Mouse (Mus musculus) right cerebral cortex, postnatal 36 days (tissue): Measurements from ENCODE around the gene Hsp90aa1.
"Not testable (repeated sequence)": the region's sequence is repeated elsewhere in the genome, so short reads cannot be mapped to it uniquely, and the experiment has no call there.

Source experiments
- DNase-seq, 2 experiments: peaks; one replicate each; pipeline ENCODE4 v3.0.0; 2022; ENCODE audit warnings: low spot score in 2 of 2, mixed read lengths in 1 of 2

Gene Hsp90aa1

DNA sequence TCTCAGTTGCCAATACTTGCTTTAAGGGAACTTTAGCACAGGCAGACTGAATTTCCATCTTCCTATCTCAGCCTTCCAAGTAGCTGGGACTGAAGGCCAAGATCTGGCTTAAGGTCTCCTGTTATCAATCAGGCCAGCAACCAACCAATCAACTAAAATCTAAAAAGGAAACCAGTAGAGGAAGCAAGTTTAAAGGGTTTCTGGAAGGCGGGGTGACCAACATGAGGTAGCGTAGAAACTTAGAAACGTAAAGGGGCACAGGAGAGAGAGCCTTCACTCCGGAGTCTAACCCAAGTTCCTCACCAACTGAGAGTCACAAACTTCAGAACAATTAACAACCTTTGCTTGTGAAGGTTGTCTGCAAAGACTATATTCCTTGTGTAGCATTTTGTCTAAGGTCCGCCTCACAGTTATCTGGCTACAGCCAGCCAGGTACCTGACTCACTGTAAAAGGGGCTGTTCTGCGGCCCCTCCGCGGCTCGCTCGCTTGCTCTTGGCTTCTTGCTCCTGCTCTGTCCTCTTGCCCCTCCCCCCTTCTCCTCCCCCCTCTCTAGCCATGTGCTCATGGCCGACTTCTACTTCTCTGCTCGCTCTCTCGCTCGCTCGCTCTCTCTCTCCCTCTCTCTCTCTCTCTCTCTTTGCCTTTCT, 3.9 kb downstream of the Hsp90aa1 start:
- no peak for DNase-seq

DNA sequence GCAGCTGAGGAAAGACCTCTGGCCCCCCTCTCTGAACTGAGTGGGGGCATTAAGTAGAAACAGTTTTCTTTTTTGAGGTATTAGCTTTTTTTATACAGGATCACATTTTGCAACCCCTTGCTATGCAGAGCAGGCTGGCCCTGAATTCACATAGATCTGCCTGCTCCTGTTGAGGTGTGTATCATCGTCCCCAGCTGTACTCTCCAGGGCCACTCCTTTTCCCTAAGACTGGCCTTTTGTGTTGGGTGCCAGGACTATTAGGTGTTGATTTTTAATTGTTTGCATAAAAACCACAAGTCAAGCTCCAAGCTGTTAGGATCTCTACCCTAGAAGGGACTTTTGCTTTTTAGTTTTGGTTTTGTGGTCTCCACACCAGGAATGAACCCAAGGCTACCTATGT, 4.4 kb downstream of the Hsp90aa1 start:
- DNase-seq: no peak

DNA sequence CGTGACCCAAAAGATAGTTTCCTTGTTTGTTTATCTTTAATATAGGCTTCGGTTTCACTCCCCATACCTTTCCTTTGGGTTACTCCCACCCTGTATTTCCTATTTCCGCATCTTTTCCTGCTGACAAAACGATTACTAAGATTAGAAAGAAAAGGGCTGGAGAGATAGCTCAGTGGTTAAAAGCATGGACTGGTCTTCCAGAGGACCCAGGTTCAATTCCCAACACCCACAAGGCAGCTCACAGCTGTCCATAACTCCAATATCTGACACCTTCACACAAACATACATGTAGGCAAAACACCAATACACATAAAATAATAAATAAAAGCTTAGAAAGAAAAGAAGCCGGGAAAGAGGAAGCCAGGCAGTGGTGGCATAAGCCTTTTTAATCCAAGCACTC, 5.1 kb downstream of the Hsp90aa1 start:
- DNase-seq: no peak

DNA sequence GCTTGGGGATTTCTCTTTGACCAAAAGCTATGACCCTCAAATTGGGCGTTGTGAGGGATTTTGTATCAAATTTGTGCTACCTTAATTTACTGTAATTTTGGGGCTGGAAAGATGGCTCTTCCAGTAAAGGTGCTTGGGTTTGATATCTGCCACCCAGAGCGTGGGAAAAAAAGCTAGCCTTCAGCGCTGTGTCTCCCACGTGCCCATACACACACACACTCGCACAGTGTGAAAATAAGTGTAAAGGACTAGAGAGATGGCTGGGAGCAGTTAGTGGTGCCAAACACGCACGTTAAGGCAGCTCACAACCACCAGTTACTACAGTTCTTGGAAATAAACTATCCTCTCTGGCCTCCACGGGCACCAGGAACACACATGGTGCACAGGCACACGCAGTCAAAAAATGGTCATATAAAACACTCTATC, 5.5 kb downstream of the Hsp90aa1 start:
- DNase-seq: no peak

DNA sequence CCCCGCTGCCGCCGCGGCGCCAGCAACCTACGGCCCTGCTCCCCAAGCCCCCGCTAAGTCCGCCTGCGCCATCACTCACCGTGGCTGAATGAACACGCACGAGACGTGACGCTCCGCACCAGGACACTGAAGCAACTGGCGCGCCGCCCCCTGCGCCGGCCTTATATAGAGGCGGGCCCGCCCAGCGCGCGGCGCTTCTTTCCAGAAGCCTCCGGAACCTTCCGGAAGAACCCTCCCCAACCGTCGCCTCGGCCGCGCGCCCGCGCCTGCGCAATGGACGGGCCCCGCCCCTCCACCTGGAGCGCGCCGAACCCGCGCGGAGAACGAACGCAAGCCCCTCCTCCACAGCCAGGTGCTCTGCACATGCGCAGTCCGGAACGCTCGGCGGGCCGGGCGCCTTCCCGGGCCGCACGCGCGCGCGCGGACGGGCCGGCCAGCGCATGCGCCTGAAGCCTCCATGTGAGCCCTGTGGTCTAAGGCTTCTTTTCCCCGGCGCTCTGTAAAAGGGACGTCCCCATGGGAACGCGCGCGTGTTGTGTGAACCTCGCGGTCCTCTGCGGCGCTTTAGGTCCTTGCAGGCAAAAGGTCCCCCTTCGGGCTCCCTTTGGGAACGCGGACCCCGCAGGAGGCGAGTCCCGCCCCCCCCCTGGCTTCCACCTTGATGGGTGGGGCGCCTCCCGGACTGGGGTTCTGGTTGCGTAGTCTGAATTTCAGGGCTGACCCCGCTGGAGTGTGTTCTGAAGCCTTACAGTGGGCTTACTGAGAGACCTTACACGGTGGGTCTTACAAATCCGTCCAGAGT, 6.2 kb downstream of the Hsp90aa1 start:
- peak; percentile 91 to 93 for DNase-seq

DNA sequence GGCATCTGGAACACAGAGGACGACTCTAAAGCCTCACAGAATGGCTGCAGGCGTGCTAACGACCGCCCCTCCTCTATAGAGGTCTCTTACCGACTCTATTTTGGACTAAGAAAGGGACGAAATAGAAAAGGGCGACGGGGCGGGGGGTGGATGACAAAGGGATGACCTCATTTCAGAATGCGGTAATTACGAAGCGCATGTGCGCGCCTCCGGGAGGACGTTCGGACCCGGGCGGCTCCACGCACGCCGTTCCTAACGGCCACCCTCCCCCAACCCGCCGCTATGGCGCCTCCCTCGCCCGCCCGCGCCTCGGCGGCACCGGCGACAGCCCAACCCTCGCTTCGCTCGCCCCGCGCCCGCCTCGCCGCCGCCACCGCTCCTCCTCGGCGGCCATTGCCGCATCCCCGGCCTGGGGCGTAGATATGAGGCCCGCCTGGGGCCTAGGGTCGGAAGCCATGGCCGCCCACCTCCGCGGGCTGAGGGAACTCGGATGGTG, 6.8 kb downstream of the Hsp90aa1 start:
- DNase-seq: peak; percentile 51 to 59

DNA sequence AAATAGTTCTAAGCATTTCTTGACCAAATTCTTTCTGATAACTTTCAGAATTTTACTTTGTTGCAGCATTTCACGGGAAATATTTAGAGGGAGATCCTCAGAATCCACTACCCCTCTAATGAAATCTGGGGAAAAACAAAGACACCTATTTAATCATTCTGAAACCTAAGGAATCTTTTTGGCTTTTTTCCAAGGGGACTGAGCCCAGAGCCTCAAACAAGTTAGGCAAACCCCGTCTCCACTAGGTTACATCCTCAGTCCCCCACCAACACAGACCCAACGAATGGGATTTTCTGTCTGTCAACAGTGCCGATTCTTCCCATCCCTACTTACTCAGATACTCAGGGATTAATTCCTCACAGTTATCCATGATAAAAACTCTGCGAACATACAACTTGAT, 9.2 kb downstream of the Hsp90aa1 start:
- DNase-seq: not testable (repeated sequence)

DNA sequence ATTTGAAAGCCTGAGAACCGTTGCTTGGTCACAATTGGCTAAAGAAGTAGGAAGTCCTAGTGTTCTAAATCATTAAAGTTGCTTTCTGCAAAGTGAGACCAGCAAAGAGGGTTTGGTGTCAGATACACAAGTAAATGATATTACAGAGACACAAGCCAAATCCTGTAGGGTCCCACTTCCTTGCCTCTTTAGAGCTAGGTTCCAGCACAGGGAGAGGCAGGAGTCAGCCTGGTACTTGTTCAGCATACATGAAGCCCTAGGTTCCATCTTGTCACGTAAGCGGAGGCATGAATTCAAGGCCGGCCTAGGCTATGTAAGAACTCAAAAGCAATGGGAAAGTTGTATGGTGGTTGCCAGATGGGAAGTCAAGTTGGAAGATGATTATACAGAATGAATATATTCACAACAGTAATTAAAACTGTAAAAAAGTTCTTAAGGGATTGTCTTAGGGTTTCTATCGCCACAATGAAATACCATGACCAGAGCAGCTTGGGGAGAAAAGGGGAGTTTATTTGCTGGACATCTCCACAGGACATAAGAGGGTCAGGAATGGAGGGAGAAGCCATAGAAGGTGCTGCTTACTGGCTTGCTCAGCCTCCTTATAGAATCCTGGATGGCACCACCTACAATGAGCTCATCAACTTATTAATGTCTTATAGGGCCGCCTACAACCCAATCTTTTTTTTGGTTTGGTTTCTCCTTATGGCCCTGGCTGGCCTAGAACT, 12.4 kb downstream of the Hsp90aa1 start:
- DNase-seq: no peak

DNA sequence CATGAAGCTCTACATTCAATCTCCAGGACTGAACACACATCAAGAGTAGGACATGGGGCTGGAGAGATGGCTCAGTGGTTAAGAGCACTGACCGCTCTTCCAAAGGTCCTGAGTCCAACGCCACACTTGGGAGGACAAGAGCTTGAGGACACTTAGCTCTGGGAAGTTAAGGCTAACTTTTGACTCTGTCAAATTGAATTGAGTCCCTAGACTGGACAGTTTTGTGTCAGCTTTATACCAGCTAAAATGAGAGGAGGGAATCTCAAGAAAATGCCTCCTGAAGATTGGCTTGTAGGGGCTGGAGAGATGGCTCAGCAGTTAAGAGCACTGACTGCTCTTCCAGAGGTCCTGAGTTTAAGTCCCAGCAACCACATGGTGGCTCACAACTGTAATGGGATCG, 13.6 kb downstream of the Hsp90aa1 start:
- DNase-seq: not testable (repeated sequence)

DNA sequence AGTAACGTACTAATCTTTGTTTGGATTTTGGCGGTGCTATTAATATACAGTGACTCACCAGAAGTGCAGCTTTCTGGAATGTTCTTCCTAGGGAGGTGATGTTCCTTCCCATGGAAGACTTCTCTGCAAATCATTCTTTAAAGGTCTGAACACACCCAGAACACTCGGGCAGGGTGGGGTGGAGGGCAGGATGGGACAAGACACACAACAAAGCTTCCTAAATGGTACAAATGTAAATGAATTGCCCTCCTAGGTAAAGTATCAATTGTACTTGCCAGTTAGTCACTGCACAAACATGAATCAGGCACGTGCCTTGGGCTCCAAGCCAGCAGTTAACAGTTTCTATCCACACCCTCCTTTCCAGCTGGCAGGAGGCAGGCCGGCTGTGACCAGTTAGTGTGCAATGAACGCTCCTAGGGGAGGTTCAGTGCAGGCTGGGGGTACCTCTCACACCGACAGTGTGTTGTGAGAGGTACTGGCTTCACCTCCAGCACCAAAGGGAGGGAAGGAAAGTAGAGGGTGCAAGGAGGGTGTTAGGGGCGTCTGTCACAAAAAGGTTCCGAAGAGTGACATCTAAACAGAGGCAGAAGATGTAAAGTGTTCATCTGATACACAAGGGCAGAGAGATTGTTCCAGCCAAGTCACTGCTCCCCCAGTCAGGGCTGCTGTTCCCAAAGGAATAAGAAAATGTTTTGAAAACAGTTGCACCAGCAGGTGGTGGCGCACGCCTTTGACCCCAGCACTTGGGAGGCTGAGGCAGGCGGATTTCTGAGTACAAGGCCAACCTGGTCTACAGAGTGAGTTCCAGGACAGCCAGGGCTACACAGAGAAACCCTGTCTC, 14.4 kb downstream of the Hsp90aa1 start:
- DNase-seq: peak in 1 of 2 experiments; percentile 47

DNA sequence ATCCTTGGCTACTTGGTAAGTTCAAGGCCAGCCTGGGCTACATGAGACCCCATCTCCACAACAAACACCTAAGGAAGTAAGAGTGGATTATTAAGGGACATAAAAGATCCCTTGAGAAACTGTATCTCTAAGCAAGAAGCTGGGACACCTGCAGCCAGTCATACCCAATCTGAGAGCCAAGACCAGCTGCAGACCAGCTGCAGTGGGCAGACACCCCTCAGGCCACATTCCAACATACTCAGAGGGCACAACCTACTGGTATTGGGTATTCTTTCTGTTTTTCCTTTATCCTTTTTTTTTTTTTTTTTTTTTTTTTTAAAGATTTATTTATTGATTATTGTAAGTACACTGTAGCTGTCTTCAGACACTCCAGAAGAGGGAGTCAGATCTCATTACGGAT, 18.9 kb downstream of the Hsp90aa1 start:
- DNase-seq: no peak

DNA sequence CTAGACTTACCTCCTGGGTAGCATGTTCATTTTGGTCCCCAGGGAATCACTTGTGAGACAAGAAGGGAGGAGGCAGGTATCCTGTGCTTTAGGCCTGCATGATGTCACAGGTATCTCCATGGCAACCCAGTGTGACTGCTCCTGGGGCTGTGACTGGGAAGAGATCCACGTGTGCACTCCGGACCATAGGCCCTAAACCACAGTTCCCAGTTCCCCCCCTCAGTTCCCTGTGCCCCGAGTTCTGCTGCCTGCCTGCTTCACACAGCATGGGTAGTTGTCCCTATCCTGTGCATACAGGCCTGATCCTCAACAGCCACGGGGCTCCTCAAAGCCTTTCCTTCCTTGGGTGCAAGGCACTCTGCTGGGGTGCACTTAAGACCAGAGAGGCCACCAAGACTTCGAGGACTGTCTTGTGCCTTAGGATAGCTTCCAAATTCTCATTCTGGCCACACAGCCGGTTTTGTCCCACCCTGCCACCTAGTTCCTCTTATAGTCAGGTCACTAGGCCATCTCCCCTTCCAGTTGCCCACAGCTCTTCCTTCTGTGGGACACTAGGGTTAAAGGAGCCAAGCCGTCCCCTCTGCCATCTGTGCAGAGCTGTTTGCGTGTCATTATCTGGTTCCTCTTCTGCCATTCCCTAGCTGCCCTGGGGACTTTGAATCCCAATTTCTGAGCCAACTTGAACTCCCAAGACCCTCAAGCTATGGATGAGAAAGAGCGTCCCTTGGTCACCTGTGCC, 19.8 kb downstream of the Hsp90aa1 start, which contains the start of gene 1700001K19Rik:
Gene 1700001K19Rik, minus strand, starts transcription at position 59 of the 739 bp plus-strand sequence.
- DNase-seq: no peak

DNA sequence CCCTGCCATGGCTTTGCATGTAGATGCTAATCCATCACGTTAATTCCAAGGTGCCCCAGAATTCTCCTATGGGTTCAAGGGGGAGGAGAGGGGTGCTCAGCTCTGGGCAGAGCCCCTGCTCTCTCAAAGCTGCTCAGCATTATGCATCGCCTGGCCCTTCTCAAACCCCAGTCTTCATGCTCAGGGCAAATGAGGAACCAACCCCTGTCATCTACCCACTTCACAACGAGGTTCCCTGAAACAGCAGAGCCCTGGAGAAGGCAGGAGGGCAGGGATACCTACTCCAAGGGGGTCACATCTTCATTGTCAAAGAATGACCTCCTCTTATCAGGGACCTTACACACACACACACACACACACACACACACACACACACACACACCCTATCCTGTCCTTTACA, 20.6 kb downstream of the Hsp90aa1 start:
- no peak for DNase-seq

DNA sequence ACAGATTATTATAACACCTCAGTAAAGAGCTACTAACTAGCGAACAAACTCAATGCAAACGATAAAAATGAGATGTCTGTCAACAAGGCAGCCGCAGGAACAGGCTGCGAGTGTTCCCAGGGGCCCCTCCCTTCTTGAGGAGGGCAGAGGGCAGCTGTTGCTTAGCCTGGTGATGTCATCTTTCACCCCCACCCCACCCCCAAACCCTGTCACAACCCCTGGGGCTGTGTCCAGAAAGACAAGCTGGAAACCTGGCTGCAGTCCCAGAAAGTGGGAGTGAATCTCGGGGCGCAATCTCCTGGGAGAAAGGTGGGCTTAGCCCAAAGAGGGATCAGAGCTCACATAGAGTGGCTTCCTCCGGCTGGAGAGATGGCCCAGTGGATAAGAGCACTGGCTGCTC, 21.3 kb downstream of the Hsp90aa1 start:
- DNase-seq: no peak

DNA sequence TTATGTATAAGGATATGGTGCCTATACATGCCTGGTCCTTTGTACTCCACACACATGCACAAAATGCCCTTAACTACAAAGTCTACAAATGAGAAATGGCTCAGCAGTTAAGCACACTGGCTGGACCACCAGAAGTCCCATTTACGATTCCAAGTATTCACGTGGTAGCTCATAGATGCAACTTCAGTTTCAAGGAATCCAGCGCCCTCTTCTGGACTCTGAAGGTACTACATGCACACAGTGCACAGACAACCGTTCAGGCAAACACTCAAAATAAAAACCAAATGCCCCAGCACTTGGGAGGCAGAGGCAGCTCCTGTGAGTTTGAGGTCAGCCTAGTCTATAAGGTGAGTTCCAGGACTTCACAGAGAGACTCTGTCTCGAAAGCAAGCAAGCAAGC, 28.3 kb downstream of the Hsp90aa1 start:
- no peak for DNase-seq

DNA sequence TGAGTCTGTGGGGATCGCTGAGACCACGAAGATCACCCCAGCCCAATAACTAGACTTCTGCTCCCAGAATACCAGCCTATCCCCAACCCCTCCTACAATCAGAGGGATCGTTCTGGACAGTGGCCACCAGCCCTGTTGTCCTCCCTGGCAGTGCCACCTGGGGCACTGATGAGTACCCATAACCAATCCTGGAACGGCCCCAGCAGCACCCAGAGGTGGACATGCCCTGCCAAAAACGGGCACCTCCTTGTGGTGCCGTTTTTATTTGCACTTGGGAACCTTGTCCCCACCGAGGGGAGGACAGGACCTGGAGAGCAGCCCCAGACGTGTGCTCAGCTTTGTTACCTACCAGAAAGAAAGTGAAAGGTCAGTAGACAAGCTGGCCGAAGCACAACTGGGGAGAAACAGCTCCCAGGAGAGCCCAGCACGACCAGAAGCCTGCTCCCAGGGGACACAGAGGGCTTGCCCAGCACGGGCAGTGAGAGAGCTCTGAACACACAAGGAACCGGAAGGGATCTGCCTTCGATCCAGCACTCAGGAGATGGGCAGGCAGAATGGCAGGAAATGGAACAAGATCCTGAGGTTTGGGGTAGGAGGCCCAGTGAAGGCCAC, 35.0 kb downstream of the Hsp90aa1 start:
- DNase-seq: no peak

DNA sequence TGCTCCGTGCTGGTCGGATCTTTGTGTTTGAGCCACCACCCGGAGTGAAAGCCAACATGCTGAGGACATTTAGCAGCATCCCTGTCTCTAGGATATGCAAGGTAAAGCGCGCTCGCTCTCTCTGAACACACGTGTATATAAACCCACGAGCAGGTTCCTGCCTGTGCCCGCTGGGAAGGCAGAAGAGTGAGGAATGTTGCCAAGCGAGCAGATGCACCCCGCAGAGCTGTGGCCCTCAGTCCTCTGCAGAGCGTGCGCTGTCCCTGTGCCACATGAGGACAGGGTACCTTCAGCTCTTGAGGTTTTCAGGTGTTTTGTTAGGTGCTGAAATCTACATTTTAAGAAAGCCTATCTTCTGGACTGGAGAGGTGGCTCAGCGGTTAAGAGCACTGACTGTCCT, 40.8 kb downstream of the Hsp90aa1 start:
- no peak for DNase-seq

DNA sequence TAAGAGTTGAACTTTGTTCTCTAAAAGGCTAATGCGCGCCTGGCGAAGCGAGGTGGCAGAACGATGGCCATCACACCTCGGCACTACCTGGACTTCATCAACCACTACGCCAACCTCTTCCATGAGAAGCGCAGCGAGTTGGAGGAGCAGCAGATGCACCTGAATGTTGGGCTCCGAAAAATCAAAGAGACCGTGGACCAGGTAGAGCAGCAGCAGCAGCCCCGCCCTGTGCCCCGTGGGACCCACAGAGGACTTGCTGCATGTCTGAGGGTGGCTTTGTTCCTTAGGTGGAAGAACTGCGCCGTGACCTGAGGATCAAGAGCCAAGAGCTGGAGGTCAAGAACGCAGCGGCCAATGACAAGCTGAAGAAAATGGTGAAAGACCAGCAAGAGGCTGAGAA, 51.1 kb downstream of the Hsp90aa1 start:
- DNase-seq: no peak

DNA sequence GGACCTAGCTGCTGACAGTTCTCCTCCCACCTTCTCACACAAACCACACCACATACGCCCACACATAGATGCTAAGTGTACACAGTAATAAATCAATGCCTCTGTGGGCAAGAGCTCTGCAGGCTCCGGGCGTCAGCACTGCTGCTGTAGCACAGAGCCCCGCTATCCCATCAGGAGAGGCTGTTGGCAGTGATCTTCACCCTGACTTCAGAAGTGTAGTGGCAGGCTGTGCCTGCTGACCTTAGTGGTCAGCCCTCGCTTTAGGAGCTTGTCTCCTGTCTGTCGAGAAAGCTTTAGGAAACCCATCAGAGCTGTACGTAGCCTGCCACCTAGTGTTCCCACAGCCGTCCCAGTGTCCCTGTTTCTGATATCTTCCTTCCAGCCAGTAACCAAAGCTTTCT, 52.3 kb downstream of the Hsp90aa1 start:
- no peak for DNase-seq
